Mouse (Mus musculus) urinary bladder, postnatal 4 days (tissue): ENCODE measurements around the gene Ranbp17.

Experiments
- DNase-seq, 2 experiments: peaks; one replicate each; pipeline ENCODE4 v3.0.0; 2021 to 2022; ENCODE audit warnings: low spot score in 2 of 2

The Ranbp17 gene

DNA sequence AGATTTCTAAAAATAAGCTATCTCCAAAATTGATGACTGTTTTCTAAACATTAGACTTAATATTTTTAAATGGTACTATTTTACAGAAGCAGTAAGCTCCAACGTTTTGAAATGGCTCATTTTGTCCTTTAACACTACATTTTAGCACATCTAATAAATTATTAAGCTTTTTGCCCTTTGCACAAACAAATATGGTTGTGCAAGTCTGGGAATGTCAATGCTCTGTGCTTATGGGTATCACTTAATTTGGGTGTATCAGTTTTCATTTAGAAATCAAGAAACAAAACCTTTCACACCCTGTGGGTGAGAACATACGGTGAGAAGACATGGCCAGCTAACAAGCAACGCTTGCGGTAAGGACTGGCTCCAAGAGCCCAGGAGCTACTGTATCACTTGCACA is 108.9 kb downstream of the Ranbp17 start:
- no peak for DNase-seq

GRCm38 (mm10) chr11:33399346-33399745 is 114.2 kb downstream of the Ranbp17 start:
- DNase-seq: no peak

DNA sequence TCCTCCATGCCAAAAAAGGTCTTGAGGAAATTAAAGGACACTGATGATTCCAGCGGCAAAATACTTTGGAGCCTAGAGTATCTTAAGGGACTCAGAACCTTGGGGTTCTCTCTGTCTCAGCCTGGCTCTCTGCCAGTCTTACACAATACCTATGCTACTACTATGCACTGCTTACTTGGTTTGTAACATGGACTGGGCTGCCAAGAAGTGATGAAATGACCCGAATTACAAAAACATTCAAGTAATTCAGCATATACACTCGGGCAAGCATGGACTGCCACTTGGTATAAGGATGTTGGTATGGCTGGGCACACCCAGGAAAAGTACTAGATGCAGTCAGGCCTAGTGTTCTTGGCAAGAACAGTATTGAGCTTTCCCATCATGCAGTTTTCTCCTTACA is 114.8 kb downstream of the Ranbp17 start:
- DNase-seq: no peak

GRCm38 (mm10) chr11:33396275-33396674 is 117.3 kb downstream of the Ranbp17 start:
- DNase-seq: no peak

- no peak for DNase-seq
Observed at GRCm38 (mm10) chr11:33394093-33394492, 119.5 kb downstream of the Ranbp17 start.

DNA sequence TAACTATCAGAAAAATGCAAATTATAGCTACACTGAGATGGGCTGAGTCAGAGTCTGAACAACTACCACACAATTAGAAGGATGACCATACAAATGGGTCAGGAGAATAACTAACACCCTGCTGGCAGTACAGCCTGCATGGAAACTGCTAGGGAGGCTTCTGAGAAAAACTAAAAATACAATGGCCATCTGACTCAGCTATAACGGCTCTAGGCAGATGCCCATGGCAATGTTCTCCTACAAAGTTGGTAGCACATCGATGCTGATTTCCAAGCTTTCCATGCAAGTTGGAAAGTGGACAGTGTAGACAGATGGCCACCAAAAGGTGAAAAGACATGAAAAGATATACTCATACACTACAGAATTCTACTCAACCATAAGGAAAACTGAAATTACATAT is 124.9 kb downstream of the Ranbp17 start:
- DNase-seq: no peak

- DNase-seq: no peak
Observed at GRCm38 (mm10) chr11:33361867-33362266, 151.7 kb downstream of the Ranbp17 start.

- DNase-seq: no peak
Observed at GRCm38 (mm10) chr11:33349269-33349668, 164.3 kb downstream of the Ranbp17 start.

- DNase-seq: no peak
Observed at GRCm38 (mm10) chr11:33342061-33342460, 171.5 kb downstream of the Ranbp17 start.

GRCm38 (mm10) chr11:33336552-33337121 is 176.9 kb downstream of the Ranbp17 start:
- no peak for DNase-seq

- DNase-seq: no peak
Observed at GRCm38 (mm10) chr11:33335616-33336015, 177.9 kb downstream of the Ranbp17 start.

DNA sequence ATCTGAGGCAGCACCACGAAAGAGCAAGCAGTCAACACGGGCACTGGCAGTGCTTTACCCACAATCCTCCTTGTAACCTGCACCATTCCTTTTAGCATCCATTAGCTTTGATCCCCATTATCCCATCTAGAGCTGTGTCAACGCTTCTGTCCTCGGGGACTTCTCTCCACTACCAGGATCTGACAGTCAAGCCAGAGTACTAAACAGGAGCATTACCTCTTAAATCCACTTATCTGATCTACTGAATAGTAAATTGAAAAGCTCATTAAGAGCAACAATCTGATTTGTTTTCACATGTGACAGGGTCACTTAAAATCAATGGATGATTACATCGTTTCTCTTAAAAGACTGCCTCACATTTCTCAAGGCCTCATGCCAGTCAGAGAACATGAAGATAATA is 181.4 kb downstream of the Ranbp17 start:
- DNase-seq: no peak

- DNase-seq: no peak
Observed at GRCm38 (mm10) chr11:33319006-33319611, 194.4 kb downstream of the Ranbp17 start.

DNA sequence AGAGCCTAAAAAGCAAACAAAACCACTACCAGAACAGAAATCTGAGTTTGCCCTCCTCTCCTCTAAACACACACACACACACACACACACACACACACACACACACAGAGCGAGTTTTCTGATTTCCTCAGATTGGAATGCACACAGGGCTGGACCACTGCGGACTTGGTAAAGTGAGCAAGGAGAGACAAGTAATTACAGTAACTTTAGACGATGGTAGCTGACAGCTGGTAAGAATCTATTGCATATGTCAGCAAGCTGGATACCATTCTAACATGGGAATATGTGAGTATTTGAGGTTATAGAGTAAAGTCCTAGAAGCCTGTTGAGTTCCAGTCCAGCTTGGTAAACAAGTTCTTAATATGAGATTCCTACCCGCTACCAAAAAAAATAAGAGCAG is 204.0 kb downstream of the Ranbp17 start:
- DNase-seq: no peak

DNA sequence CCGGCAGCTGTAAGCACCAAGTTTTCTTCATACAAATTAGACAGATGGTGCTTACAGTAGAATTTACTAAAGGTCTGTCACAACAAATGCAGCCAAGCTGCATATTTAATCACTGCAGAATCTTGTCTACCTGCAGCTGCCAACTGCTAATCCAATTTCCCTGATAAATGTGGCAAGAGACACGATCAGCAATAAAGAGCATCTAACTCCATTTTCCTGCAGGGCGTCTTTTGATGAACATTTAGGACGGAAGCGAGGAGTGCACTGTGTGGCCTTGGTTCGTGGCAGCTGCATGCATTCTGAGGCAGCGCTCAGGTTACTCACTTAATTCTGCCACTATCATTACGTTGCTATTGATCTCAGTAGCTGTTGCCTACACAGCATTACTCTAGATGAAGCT is 212.7 kb downstream of the Ranbp17 start:
- DNase-seq: no peak

- no peak for DNase-seq
Observed at GRCm38 (mm10) chr11:33299371-33299770, 214.2 kb downstream of the Ranbp17 start.

DNA sequence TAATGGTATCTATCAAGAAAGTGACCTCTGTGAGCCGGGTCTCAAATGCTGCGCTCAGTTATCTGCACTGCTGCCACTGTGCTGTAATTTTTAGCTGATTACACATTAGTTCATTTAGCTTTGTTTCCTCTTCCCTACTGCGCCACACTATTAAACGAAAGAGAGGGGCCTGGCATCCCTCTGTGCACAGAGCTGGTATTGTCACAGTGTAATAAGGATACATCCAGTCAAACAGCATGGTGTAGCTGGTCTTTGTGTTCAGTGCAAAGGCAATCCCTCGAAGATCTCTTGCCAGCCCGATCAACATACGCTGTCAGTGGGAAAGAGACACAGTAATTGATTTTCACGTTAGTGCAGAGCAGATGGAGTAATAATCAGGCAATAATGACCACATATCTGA is 216.4 kb downstream of the Ranbp17 start:
- DNase-seq: no peak

DNA sequence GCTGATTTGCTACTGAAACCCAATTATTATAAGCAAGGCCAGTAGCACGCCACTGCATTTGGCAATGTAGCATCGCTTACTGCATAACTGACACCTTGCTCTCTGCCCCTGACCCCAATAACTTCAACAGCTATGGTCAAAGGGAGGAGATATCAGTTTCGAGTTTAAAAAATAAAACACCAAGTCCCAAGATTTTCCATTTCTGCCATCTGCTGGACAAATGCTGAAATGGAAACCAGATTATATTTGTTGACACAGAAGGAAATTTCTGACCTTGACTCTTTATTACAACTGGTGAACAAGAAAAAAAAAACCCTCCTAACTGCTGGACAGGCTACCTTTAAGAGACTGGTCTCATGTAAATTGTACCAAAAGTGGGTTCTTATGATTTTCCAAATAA is 218.1 kb downstream of the Ranbp17 start:
- no peak for DNase-seq

DNA sequence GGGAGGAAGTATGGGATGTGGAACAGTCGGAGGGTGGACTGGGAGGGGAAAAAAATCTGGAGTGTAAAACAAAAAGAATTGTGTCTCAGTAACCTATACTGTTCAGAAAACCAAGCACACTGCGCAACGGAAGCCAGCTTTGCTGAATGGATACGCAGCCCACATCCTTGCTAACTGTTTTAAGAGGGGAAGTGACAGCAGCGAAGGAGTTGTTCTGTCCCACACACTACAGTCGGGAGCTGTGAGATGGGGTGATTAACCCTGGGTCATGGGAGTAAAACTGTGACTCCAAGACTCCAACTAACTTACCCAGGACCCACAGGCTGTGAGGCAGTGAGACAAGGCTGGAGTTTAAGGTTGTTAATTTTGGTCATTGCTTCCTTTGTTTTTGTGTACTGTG is 219.5 kb downstream of the Ranbp17 start:
- no peak for DNase-seq

- DNase-seq: no peak
Observed at GRCm38 (mm10) chr11:33278571-33278970, 235.0 kb downstream of the Ranbp17 start.

DNA sequence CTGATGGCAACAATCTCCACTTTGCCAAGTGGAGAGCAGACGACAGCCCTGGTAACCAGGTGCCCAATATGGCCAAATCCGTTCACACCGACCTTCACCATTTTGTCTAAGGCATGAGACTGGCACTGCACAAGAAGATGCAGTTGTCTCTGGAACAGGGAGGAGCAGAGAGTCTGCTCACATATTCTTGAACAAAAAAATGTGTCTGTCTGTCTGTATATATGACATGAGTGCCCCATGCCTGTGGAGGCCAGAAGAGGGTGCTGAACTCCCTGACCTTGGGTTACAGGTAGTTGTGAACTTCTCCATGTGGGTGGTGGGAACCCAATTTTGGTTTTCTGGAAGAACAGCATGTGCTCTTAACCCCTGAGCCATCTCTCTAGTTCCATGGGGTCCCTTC is 236.9 kb downstream of the Ranbp17 start, which contains the start of gene Gm12117:
TSS of gene Gm12117 (minus strand) at position 101 of the 400 bp plus-strand sequence.
- DNase-seq: no peak

DNA sequence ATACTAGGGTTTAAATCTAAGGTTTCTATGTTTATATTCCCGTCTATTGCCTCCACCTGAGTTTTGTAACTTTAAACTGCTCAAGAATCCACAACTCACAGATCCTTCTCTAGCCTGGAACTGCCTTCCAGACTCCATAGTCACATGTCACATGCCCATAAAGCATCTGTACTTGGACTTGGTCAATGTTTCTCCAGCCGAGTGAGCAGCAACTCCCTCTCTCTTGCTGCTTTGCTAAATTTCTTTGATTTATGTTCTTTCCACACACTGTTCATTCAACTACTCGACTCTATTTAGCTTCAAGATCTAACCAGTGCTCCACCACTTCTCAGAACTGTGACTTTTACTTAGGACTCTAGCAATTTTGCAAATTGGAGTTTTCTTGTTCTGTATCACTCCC is 238.7 kb downstream of the Ranbp17 start:
- DNase-seq: no peak

- DNase-seq: no peak
Observed at GRCm38 (mm10) chr11:33274294-33274693, 239.3 kb downstream of the Ranbp17 start.

GRCm38 (mm10) chr11:33240295-33240694 is 273.3 kb downstream of the Ranbp17 start:
- DNase-seq: no peak
